Mouse (Mus musculus): ENCODE data around the gene Olfr1451.
"Not testable (repeated sequence)": the region's sequence is repeated elsewhere in the genome, so short reads cannot be mapped to it uniquely, and the experiment has no call there.

The Olfr1451 gene

GRCm38 (mm10) chr19:12994714-12995113 is at the start of gene Olfr1451:
Olfr1451 (plus strand) TSS chr19:12995014.
- no peak for DNase-seq (ENCODE audit: low spot score in 2 of 2)

GRCm38 (mm10) chr19:12949958-12950357 is 44.9 kb upstream of the Olfr1451 start, which contains the start of gene Olfr1450:
Olfr1450 (plus strand) TSS chr19:12950258.
- DNase-seq (ENCODE audit: low spot score in 2 of 2): no peak

GRCm38 (mm10) chr19:12970082-12970481 is 24.7 kb upstream of the Olfr1451 start:
- DNase-seq (ENCODE audit: low spot score in 2 of 2): not testable (repeated sequence)

GRCm38 (mm10) chr19:12992316-12992715 is 2.5 kb upstream of the Olfr1451 start:
- DNase-seq (ENCODE audit: low spot score in 2 of 2): not testable (repeated sequence)

- DNase-seq (ENCODE audit: low spot score in 2 of 2): no peak
Measured at GRCm38 (mm10) chr19:13028227-13028626, 33.4 kb downstream of the Olfr1451 start, which contains the start of gene Olfr1453. Olfr1453 (minus strand) TSS chr19:13028327.

All from cerebellum, postnatal 4 days (tissue).